Mouse (Mus musculus) embryonic facial prominence, embryonic 13.5 days (tissue): Measurements from ENCODE around the gene Cd300lg. TPM values are rescaled to one million over a fixed set of nuclear protein-coding genes. Genes with fewer than 3 reads are reported as not detected.

Experiments used
- ATAC-seq: fragments of 200-750 bp; cut with Nextera tagmentation; 2 replicates; pipeline ENCODE4 v1.8.0; 2017; ENCODE audit warnings: low read depth; ENCODE audit not compliant: insufficient number of reproducible peaks, insufficient read depth, low FRiP score, low TSS enrichment
- H3K27ac ChIP-seq: fragments of 300-500 bp; sonication (generic); 2 replicates; pipeline ENCODE4 v1.5.1; 2015; ENCODE audit warnings: moderate library complexity, mild to moderate bottlenecking, inconsistent platforms
- H3K27me3 ChIP-seq: fragments of 300-500 bp; sonication (generic); 2 replicates; pipeline ENCODE4 v1.6.1; 2015; ENCODE audit warnings: mild to moderate bottlenecking, inconsistent platforms
- H3K36me3 ChIP-seq: fragments of 300-500 bp; sonication (generic); 2 replicates; pipeline ENCODE4 v1.6.1; 2015; ENCODE audit warnings: mild to moderate bottlenecking, inconsistent platforms
- H3K4me1 ChIP-seq: fragments of 300-500 bp; sonication (generic); 2 replicates; pipeline ENCODE4 v1.6.1; 2015; ENCODE audit warnings: inconsistent platforms
- H3K4me2 ChIP-seq: fragments of 300-500 bp; sonication (generic); 2 replicates; pipeline ENCODE4 v1.6.1; 2015; ENCODE audit warnings: moderate library complexity, mild to moderate bottlenecking, inconsistent platforms
- H3K4me3 ChIP-seq: fragments of 300-500 bp; sonication (generic); 2 replicates; pipeline ENCODE4 v1.5.1; 2015; ENCODE audit warnings: mild to moderate bottlenecking, inconsistent platforms
- H3K9ac ChIP-seq: fragments of 300-500 bp; sonication (generic); 2 replicates; pipeline ENCODE4 v1.6.1; 2015; ENCODE audit warnings: mild to moderate bottlenecking, inconsistent platforms
- H3K9me3 ChIP-seq: fragments of 300-500 bp; sonication (generic); 2 replicates; pipeline ENCODE4 v1.6.1; 2016; ENCODE audit warnings: inconsistent platforms
- WGBS: fragments of 180-500 bp; shearing (Covaris S2); methylation state at CpG from one replicate; pipeline ENCODE4 v1.1.7; 2015; ENCODE audit warnings: mixed read lengths; 5-methylcytosine and 5-hydroxymethylcytosine counted together
- polyA plus RNA-seq: library from polyadenylated mRNA; unstranded; fragments of >200 nt; fragmentation: Nextera tagmentation; extraction: Ambion mirVana; gene quantifications from 2 replicates; pipeline ENCODE4 v1.2.1, GENCODE M21; 2015

The Cd300lg gene
- polyA plus RNA-seq, 1 experiment from 2014 or later = 0.45 TPM

DNA sequence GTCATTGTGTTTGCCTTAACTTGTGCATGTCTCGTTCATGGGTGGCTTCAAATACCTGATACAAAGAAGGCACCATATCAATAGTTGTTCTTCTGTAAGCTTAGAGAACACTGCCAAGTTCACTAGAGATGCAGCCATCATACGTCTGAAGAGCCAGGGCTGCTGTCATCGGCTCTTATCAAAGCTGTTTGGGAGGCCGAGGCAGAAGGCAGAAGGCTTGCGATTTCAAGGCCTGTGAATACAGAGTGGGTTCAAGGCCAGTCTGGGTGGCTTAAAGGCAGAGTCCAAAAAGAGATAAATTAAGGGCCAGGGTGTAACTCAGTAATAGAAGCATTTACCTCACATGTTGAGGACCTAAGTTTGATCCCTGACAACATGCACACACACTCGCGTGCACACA lies 5.0 kb upstream of the Cd300lg start:
- Histone ChIP-seq H3K9me3 (0 out of 2 replicates have a peak, but pooled peaks cover 2% of the 10 kb centered on the region), H3K4me1 (peaks cover 6% of the 10 kb centered on the region; the same call in 1 of the 2 replicates), H3K36me3 (no peaks in the 10 kb centered on the region), H3K4me3 (no peak overlapping the region), H3K27ac (no peak overlapping the region), H3K4me2 (no peak overlapping the region), H3K27me3 (peaks cover 4% of the 10 kb centered on the region), H3K9ac (no peak overlapping the region)
- ATAC-seq = no peak
- WGBS = 83% methylated on average over 7 of the region's 7 CpGs

DNA sequence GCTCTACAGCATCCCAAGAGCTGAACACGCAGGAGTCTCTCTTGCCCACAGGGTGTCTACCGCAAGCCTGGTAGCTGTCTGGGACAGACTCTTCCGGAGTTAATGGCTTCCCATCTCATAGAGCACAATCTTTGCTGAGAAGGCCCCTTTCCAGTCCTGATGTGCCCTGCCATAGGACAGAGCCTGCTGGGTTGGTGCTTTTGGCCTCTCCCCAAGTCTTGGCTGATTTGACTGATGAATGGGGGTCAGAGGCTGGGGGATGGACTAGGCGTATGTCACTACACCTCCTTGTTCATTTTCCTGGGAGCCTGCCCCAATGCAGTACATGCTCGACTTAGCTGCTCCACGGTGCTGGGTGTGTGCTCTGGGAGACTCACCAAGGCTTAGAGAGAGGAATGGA lies 3.5 kb upstream of the Cd300lg start:
- 83% methylated on average over 6 of the region's 6 CpGs for WGBS
- Histone ChIP-seq H3K4me3 (no peak overlapping the region), H3K27me3 (peaks cover 4% of the 10 kb centered on the region), H3K9ac (no peak overlapping the region), H3K4me2 (no peak overlapping the region), H3K9me3 (0 out of 2 replicates have a peak, but pooled peaks cover 2% of the 10 kb centered on the region), H3K36me3 (no peaks in the 10 kb centered on the region), H3K27ac (no peak overlapping the region), H3K4me1 (peaks cover 6% of the 10 kb centered on the region; the same call in 1 of the 2 replicates)
- no peak for ATAC-seq

DNA sequence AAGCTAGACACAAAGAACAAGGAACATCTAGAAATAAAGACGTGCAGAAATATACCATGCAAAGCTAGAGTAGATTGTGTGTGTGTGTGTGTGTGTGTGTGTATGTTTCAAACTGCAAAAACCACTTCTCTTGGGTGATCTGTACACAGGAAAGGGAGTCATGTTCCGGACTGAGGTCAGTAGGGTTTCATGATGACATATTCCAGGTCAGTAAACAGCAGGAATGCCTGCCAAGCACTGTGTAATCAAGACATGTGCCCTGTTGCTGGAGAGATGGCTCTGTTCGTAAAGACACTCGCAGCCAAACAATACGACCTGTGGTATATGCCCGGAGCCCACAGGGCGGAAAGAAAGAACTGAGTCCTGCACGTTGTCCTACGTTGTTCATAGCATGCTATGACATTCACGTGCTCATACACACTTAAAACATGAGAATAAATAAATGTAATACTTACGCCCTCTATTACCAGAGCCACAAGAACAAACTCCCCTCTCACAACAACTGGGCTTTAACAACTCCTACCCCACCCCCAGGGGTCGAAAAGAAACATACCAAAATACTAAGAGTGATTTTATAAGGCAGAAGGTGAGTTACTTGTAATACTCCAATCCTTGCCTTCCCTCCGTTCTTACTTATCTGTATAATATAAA lies 1.7 kb upstream of the Cd300lg start:
- Histone ChIP-seq H3K4me1 (peaks cover 5% of the 10 kb centered on the region; the same call in 1 of the 2 replicates), H3K9me3 (0 out of 2 replicates have a peak, but pooled peaks cover 2% of the 10 kb centered on the region), H3K36me3 (no peaks in the 10 kb centered on the region), H3K27me3 (peaks cover 4% of the 10 kb centered on the region), H3K27ac (no peak overlapping the region), H3K4me3 (no peak overlapping the region), H3K9ac (no peak overlapping the region), H3K4me2 (no peak overlapping the region)
- ATAC-seq = no peak
- WGBS = 66% methylated on average over 13 of the region's 13 CpGs

DNA sequence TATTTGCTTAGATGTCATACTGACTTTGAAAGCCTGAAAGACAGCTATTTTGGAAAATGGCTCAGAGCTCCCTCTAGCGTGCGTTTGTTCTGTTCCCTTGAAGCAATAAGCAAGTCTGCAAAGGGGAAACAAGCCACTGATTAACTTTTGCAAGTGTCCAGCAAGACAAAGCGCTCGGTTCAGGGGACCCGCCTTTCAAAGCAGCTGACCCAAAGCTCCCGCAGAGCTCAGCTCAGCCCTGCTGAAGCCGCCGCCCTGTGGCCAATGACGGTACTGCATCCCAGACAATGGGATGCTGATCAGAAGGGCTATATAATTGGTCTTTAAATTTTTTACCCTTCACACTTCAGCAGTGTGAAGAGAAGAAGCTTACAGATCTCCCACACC lies 1.2 kb upstream of the Cd300lg start:
- H3K4me3 ChIP-seq = 0 out of 2 replicates have a peak overlapping the region, but pooled peaks have one; percentile 18
- 0 out of 2 replicates have a peak, but pooled peaks cover 2% of the 10 kb centered on the region for H3K9me3 ChIP-seq
- H3K4me2 ChIP-seq = peak overlapping the region; percentile 37; the same call in 1 of the 2 replicates
- H3K4me1 ChIP-seq = peaks cover under 1% of the 10 kb centered on the region; the same call in 1 of the 2 replicates
- 1% methylated on average over 9 of the region's 9 CpGs for WGBS
- H3K27ac ChIP-seq = no peak overlapping the region
- H3K9ac ChIP-seq = no peak overlapping the region
- H3K27me3 ChIP-seq = peaks cover 4% of the 10 kb centered on the region
- ATAC-seq = no peak
- H3K36me3 ChIP-seq = no peaks in the 10 kb centered on the region

DNA sequence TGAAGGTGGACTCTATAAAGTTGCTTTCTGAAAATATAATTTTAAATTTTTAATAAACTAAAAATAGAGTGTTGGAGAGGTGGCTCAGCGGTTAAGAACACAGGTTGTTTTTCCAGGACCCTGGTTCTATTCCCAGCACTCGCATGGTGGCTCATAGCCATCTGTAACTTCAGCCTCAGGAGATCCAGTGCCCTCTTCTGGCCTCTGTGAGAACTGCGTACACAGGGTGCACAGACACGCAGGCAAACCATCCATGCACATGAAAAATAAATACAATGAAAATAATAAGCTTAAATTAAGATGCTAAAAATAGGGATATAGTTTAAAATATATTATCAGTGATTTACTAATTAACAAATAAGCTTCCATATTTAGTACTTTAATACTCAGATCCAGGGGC lies 663 bp upstream of the Cd300lg start:
- 75% methylated on average over 4 of the region's 4 CpGs for WGBS
- Histone ChIP-seq H3K36me3 (no peaks in the 10 kb centered on the region), H3K4me2 (no peak overlapping the region), H3K9me3 (peaks cover 7% of the 10 kb centered on the region; the same call in 1 of the 2 replicates), H3K4me3 (no peak overlapping the region), H3K4me1 (no peaks in the 10 kb centered on the region), H3K27ac (no peak overlapping the region), H3K27me3 (peaks cover 4% of the 10 kb centered on the region), H3K9ac (no peak overlapping the region)
- no peak for ATAC-seq

DNA sequence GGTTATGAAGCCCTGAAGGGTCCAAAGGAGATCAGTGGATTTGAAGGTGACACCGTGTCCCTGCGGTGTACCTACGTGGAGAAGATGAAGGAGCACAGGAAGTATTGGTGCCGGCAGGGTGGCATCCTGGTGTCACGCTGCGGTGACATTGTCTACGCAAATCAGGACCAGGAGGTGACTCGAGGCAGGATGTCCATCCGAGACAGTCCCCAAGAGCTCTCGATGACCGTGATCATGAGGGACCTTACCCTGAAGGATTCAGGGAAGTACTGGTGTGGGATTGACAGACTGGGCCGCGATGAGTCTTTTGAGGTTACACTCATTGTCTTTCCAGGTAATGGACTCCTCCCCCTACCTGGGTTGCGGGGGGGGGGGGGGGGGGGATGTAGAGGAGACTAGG lies 1.7 kb downstream of the Cd300lg start:
- Histone ChIP-seq H3K9ac (no peak overlapping the region), H3K27me3 (no peaks in the 10 kb centered on the region), H3K27ac (no peak overlapping the region), H3K4me1 (no peaks in the 10 kb centered on the region), H3K4me3 (no peak overlapping the region), H3K36me3 (no peaks in the 10 kb centered on the region), H3K9me3 (peaks cover 10% of the 10 kb centered on the region; the same call in 1 of the 2 replicates), H3K4me2 (no peak overlapping the region)
- ATAC-seq = no peak
- 92% methylated on average over 13 of the region's 14 CpGs for WGBS

DNA sequence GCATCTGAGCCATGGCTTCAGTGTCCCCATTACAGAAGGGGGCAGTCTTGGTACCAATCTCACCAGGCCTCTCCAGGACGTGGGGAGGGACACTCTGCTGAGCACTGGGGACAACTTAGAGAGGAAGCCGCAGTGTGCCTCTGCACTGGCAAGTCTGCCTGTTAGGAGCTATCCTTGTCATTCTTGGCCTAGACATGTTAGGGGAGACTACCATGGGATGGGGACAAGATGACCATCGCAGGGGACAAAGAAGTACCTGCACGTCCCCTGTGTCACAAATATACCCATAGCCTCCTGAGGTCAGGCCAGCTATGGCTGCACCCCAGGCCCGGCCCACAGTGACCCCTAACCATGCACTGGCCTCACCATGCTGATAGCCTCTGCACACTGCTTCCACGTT lies 2.1 kb downstream of the Cd300lg start:
- H3K27ac ChIP-seq = no peak overlapping the region
- H3K4me1 ChIP-seq = no peaks in the 10 kb centered on the region
- no peak overlapping the region for H3K4me3 ChIP-seq
- no peak overlapping the region for H3K9ac ChIP-seq
- ATAC-seq = no peak
- H3K9me3 ChIP-seq = peaks cover 10% of the 10 kb centered on the region; the same call in 1 of the 2 replicates
- H3K36me3 ChIP-seq = no peaks in the 10 kb centered on the region
- 87% methylated on average over 6 of the region's 6 CpGs for WGBS
- H3K27me3 ChIP-seq = no peaks in the 10 kb centered on the region
- no peak overlapping the region for H3K4me2 ChIP-seq

DNA sequence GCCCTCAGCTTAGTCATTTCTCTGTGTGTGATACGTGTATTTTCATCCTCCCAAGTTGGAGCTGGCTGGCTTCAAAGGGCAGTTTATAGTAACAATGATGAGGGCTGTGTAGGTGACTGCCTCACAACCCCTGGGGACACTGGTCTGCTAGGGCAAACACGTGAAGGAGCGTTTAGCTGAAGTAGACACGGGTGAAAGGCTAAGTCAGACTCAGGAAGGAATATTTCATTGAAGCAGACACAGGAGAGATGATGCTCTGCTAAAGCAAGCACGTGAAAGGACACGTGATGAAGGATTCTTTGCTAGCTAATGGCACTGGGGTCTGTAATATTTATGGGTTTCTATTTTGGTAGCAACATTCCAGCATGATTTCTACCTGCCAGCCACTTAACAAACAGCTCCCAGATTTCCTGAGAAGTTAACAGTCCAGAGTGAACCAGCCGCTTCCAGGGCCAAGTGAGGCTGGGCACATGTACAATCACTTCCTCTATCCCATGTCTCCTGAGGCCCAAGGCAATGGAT lies 3.4 kb downstream of the Cd300lg start:
- 82% methylated on average over 7 of the region's 7 CpGs for WGBS

DNA sequence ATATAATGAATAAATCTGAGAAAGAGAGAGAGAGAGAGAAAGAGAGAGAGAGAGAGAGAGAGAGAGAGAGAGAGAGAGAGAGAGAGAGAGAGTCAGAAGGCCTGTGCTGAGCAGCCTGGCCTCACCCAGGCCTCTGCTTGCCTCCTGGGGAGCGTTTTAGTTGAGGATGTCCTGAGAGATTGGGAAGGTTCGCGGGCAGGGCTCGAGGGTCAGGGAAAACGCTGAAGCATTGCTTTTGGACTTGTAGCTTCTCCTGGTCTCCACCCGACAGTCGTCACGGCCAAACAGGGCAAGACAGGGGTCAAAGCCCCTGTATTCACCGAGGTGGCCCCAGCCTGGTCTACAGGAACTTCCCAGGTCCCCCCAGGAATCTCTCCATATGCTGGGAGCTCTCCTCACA lies 5.3 kb downstream of the Cd300lg start:
- Histone ChIP-seq H3K36me3 (no peaks in the 10 kb centered on the region), H3K27me3 (no peaks in the 10 kb centered on the region), H3K9me3 (peaks cover 8% of the 10 kb centered on the region; the same call in 1 of the 2 replicates), H3K27ac (no peak overlapping the region), H3K9ac (no peak overlapping the region), H3K4me3 (no peak overlapping the region), H3K4me2 (no peak overlapping the region), H3K4me1 (no peaks in the 10 kb centered on the region)
- WGBS = 81% methylated on average over 9 of the region's 9 CpGs
- ATAC-seq = no peak

More for the DNA sequence above, 3.4 kb downstream of the Cd300lg start:
- Histone ChIP-seq H3K36me3 (no peaks in the 10 kb centered on the region), H3K9me3 (peaks cover 10% of the 10 kb centered on the region; the same call in 1 of the 2 replicates), H3K4me3 (no peak overlapping the region), H3K4me2 (no peak overlapping the region), H3K9ac (no peak overlapping the region), H3K4me1 (no peaks in the 10 kb centered on the region), H3K27me3 (no peaks in the 10 kb centered on the region), H3K27ac (no peak overlapping the region)
- no peak for ATAC-seq

DNA sequence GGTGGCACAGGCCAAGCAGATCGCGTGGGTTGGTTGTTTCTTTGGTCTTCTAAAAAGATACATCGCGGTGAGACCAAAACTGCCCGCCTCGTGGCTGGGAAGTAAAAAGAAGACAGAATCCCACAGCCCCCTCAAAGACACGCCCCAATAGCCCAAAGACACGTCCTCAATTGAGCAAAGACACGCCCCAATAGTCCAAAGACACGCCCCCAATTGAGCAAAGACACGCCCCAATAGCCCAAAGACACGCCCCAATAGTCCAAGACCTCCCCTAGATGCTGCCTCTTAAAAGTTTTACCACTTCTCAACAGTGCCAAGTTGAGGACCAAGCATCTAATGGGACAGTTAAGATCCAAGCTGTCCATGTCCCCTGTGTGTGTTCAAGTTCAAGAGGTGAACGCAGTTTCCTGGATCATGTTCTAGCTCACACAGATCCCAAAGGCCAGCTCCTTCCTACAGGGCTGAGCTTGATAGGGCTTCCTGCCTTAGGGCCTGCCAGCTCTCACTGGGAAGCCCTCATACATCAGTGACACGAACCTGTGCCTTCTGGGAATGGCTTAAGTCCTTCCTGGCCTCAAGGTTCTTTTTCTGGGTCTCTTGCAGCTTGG lies 8.7 kb downstream of the Cd300lg start:
- Histone ChIP-seq H3K4me1 (no peaks in the 10 kb centered on the region), H3K36me3 (no peaks in the 10 kb centered on the region), H3K27me3 (peaks cover 4% of the 10 kb centered on the region; the same call in 1 of the 2 replicates), H3K9me3 (peaks cover 8% of the 10 kb centered on the region; the same call in 1 of the 2 replicates), H3K9ac (no peak overlapping the region), H3K4me2 (no peak overlapping the region), H3K4me3 (no peak overlapping the region), H3K27ac (no peak overlapping the region)
- no peak for ATAC-seq
- 60% methylated on average over 14 of the region's 14 CpGs for WGBS

DNA sequence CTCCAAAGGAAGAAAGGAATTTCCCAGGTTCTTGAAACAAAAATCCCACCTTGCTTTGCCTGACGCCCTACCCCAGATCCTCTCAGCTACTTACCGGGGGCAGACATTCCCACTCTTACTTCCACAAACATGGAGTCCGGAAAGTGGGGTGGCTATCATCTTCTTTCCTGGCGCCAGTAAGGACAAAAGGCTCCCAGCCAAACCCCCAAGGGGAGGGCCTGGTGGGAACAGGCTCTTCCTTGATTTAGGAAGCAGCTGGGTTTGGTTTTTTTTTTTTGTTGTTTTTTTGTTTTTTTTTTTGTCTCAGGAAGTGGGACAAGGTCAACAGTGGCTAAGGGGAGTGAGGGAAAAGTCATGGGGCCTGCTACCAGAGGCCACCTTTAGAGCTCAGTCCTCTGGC lies 10.2 kb downstream of the Cd300lg start:
- H3K9ac ChIP-seq = no peak overlapping the region

More for the DNA sequence above, 10.2 kb downstream of the Cd300lg start:
- Histone ChIP-seq H3K4me1 (no peaks in the 10 kb centered on the region), H3K27me3 (peaks cover 4% of the 10 kb centered on the region; the same call in 1 of the 2 replicates), H3K4me2 (no peak overlapping the region), H3K36me3 (no peaks in the 10 kb centered on the region), H3K4me3 (no peak overlapping the region), H3K9me3 (no peaks in the 10 kb centered on the region), H3K27ac (no peak overlapping the region)
- no peak for ATAC-seq
- 57% methylated on average over 4 of the region's 4 CpGs for WGBS
